Mouse (Mus musculus) heart, postnatal 4 days (tissue): ENCODE data around the gene Myof. TPM values are rescaled to one million over a fixed set of nuclear protein-coding genes. Genes with fewer than 3 reads are reported as not detected.

ENCODE experiments used
- DNase-seq: peaks from one replicate; pipeline ENCODE4 v3.0.0; 2021
- total RNA-seq, 2 experiments: library from RNA; stranded (reverse); gene quantifications; 2 replicates each; pipeline ENCODE4 v1.2.3; 2021

The Myof gene
- 10 to 100 TPM; 15.5 to 16.4 TPM for total RNA-seq

DNA sequence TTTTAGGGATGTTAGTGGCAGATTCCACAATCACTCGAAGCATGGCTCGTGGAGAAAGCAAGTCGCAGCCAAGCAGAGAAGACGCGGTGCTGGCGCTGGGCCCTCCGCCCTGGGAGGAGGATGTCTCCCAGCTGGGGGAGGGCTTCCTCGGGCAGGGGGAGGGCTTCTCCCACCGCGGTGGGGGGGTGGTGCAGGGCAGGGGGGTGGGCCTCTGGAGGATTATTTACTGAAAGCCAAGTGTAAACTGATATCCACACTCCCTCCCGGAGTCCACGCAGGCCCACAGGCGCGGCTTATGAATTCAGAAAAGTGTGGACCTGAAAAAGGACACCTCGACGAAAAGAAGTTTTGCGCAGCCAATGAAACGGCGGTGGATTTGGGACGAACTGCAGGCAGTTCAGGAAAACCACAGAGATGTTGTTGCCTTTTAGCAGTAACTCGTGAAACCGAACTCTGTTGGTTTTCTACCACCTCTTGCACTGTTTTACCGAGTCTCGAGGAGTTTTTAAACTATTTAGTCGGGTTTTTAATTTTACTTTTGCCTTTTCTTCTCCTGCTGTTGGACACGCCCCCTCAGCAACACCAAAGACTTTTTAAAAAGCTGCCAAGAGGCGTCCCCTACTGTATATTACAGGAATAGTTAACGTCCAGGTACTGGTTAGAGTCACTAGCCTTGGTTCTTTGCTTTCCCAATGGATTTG lies at the start of gene Myof:
Gene Myof (minus strand): TSS at position 297 of the 701 bp plus-strand sequence.
- peak; percentile 72 for DNase-seq

DNA sequence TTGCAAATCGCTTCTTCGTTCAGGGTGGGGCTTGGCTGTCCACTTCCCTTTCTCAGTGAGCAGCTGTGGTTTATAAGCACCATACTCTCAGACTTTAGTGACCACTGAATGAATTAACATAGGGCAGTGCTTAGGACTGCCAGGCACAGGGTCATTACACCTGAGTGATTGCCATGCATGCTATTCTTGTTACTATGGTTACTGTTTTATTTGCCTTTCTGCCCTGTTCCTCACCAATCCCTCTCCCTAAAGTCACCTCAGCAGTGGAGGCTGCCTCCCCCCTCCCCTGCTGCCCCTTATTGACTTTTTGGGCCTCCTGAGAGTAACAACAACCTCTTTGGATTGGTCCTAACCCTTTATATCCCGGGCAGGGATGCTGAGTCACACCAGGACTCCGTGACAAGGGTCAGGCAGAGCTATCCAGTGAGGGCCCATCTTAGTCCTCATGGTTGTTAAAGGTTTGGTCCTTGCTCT lies 48.2 kb upstream of the Myof start:
- no peak for DNase-seq

DNA sequence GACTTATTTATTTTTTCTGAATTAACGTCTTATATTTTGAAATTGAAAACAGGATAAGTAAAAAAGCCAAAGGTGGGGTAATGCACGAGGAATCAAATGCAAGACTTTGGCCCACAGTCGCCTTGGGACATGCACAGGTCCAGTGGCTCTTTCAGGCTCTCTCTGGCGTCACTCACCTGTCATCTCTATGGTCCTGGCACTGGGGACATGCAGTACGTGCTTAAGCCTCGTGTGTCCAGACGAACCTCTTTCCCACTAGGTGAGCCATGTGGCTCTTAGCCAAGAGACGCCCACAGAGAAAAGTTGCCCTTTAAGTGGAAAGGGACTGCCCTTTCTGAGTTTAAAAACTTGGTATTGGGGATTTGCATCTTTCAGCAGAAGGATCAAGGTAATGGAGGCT lies 46.0 kb upstream of the Myof start:
- DNase-seq, result no peak

DNA sequence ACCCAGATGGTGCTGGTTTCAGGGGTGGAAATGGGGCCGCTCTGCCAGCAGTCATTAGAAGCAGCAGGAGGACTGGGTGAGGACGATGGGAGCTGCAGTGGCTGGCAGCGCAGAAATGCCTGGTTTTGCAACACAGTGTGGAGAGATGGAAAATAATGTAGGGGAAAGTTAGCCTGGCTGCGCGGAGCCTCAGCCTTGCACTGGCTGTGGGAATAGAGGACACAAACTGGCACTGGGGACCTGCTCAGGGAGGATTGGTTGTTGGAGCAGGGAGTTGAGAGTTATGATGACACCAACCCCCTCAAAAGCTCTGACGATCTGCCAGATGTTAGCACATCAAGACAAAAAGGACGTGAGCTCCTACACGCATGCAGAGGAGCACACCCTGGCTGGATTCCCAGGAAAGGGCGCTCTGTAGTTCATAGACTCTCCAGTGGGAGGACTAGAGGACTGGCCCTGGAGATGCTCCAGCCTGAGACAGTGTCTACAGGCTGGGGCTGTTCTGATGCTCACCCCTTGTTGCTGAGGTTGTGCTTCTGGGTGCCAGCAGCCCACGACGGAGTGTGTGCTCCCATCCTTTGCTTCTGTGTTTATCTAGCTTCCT lies 43.7 kb upstream of the Myof start:
- peak; percentile 66 for DNase-seq

DNA sequence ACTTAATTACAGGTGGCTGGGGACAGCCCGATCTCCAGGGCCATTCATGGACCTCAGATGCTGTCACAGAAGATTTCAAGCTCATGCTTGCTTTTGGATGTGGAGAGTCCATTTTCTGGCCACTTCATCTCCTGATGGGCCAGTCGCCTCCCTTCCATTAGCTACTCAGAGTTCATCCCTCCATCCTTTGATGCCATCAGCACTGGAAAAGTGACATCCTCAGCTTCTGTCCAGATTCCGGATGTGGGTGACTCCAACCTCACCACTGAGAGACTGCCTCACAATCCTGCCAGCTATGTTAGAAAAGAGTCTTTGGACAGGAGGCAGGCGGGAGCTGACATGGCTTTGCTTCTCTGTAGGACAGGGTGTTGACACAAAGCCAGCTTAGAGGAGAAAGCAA lies 42.5 kb upstream of the Myof start:
- DNase-seq, result no peak

DNA sequence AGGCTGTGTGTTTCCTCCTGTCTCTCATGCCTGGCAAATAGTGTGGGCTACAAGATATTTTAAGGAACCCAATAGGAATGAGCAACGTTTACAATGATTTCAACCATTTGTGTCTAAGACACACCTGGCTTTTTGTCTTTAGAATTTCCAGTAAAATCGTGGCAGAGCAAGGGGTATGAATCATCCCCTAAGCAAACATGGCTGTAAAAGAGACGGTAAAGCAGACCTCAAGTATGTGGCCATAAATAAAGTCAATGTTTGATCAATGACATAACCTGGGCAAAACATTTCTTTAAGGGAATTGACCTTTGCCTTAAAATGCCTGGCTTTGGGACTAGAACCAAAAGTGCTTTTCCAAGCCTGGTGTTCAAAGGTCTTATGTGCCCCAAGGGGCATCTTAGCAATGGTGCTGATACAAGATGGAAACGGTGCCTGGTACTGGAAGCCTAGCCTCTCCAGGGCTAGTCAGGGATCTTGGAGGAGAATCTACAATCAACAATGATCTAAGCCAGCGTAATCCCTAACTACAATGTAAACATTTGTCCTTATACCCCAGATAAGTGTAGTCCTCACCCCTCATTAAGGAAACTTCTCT lies 39.7 kb upstream of the Myof start:
- DNase-seq, result no peak

DNA sequence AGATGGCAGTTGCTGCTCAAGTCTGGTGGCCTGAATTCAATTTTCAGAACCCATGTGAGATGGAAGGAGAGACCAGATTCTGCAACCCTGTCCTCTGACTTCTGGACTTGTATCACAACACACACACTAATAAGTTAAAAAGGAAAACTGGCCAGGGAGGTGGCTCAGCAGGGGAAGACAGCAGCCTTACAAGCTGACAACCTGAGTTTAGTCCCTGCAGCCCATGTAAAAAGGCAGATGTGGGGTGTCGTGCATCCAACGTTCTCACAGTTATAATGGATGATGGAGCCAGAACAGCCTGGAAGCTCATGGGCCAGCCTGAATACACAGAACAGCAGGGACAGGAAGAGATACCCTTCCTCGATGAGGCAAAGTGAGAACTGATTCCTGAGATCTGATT lies 38.0 kb upstream of the Myof start:
- DNase-seq, result no peak

DNA sequence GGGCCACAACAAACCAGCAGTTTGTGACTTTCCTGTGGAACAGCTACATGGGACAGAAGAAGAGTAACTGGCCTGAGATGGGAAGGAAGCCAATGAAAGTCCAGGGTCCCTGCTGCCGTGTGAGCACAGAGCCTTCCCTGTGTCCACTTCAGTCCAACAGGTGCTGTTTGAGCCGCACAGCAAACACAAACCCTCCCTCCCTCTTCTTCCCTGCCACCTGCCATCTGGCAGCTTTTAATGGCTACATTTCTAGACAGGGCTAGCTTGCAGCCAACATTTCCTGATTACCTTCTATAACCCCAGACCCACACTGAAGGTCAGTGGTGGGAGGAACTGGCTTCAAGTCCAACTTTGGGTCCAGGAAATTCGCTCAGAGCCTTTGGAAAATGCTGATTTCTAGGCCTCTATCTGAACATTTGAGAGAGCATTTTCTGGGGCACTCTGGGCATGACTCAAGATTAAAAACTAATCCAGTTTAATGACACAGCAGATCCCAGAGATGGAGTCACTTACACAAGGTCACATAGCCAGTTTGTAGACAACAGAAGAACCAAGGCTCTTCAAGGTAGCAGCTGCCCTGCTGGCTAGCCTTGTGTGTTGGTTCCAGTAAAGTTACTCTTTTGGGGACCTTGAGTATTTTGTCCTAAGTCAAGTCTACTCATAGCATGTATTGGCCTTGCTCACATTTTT lies 34.6 kb upstream of the Myof start:
- no peak for DNase-seq

DNA sequence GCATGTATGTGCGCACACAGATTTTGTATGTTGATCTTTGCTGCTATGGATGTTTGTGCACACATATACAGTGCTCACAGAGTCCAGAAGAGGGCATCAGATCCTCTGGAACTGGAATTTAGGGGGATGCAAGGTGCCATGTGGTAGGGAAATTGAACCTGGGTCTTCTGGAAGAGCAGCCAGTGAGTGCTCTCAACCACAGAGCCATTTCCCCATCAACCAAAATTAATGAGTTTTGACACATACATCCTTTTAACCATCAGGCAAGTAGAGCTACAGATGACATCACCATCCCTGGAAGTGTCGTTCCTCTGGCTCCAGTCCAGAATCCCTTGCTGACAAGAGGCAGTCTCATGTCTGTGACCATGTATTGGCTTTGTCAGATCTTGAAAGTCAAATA lies 32.9 kb upstream of the Myof start:
- peak; percentile 35 for DNase-seq

DNA sequence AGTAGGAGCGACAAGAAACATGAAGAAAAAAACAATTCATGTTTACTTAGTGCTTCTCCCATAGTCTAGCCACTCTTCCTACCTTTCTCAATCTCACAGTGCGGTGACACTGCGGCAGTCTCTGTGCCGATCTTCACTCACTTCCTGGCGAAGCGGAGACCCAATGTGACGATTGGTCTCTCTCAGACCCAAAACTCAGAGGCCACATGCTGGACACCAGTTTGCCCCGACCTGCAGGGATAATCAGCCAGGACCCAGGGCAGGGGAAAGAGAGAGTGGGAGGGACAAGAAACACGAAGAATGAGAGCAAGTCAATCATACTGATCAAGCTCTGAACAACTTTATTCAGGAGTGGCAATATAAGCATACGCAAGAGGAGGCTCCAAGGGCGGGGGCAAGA lies 31.7 kb upstream of the Myof start:
- no peak for DNase-seq

DNA sequence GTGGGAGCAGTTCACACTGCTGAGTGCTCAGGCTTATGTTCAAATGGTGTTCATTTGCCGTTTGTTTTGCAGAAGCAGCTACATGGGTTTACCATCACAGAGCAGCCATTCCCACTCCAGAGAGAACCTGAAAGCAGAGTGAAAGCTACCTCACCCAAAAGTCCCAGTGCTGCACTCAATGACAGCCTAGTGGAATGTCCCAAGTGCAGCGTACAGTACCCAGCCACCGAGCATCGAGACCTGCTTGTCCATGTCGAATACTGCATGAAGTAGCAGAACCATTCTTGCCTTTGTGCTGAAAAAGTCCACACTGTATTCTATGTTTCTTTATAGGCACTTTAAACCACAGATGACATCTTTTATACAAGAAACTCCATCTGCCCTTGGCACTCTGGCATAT lies 29.8 kb upstream of the Myof start:
- no peak for DNase-seq

DNA sequence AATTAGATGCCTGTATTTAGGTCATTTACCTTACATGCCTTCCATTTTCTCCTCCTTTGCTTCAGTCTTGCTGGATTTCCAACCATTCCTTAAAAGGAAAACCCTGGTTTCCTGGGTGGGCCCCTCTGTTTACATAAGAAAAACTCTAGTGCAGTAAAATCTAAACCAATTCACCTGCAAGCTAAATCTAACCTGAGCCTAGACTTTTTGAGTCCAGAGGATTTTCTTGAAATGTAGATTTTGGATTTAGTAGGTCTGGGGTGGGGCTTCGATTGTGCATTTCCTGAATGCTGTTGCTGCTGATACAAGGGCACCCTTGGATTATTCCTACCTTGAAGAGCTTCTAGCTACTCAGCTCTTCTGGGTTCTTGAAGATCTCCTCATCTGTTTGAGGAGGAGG lies 20.7 kb upstream of the Myof start:
- DNase-seq, result no peak

DNA sequence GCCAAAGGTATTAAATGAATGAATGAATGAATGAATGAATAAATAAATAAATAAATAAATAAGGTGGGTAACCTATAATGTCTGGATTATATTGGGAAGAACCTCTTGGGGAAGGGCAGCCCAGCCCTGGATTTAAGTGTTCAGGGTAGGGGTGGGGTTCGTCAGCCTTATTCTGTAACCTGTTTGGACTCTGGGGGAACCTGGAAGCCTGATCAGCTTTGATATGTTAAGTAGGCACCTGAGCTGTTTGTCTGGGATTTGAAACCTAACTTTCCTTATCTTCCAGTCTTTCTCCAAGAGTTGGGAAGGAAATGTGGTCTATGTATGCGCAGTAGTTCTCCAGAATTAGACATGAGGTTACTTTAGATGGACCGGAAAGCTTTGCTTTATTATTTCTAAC lies 19.8 kb upstream of the Myof start:
- no peak for DNase-seq

DNA sequence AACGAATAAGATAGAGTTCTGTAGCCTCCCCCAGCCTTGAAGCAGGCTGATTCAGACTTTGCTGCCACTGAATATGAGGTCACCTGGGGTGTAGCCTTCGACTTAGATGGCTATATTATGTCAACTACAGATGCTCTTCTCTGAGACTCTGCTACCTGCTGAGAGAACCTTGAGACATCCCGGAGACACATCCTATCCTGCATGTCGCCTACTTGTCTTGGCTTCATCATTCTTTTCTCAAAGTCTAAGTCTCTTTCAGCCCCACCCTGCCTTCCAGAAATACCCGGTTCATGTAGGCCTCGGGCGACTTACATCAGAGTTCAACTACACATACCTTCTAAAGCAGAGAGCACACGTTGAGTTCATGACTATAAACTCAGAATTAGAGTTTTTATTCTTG lies 13.6 kb upstream of the Myof start:
- no peak for DNase-seq

DNA sequence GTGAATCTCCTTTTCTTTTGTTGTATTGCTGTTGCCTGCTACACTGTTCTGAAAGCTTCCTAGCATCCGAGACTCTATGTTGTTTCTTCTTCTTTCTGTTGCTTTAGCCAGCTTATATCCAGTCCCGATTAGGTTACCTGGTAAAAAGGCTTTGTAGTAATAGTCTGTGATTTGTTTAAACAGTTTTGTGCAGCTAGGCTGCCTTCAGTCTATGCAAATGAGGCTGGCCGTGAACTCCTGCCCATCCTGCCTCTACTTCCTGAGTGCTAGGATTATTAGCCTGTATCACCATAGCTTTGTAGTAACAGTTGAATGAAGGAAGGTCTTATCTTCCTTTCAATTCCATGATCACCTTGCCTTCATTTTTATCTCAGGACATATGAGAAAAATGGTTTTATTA lies 12.9 kb upstream of the Myof start:
- no peak for DNase-seq

DNA sequence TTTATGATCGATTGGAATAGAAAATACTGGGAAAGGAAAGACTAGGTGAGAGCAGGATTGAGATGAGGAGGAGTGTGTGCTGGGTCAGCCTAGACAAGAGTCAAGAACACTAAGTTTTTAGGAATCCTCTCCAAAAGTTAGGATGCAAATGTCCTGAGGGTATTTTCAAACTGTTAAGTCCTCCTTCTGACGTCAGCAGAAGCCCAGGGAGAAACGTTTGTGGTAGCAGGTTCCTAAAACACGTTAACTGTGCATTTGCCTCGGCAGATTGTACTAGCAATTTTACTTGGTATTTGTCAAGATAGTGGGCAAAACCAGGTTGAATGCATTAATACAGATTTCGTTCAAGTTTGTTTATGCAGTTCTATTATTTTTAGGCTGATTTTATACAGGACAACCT lies 12.4 kb upstream of the Myof start:
- no peak for DNase-seq

DNA sequence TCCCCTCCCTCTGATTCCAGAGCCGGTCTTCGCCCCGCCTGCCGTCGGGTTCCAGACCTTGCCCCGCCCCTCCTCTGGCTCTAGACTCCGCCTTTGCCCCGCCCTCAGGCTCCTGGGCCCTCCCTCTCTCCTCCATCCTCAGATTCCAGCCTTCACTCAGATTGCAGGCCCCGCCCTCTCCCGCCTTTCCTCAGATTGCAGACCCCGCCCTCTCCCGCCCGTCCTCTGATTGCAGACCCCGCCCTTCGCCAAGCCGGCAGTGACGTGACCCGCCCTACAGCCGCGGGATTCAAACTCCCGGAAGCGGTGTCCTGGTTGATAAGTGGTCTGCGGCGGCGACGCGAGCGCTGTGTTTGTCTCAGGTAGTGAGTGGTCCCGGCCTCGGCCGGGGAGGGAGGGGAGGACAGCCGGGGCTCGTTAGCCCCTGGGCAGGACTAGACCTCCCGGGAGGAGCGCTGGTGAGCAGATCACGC lies 11.4 kb upstream of the Myof start, which contains the start of gene Cep55:
Gene Cep55 (plus strand): TSS at position 292 of the 473 bp plus-strand sequence.
- peak; percentile 97 for DNase-seq

DNA sequence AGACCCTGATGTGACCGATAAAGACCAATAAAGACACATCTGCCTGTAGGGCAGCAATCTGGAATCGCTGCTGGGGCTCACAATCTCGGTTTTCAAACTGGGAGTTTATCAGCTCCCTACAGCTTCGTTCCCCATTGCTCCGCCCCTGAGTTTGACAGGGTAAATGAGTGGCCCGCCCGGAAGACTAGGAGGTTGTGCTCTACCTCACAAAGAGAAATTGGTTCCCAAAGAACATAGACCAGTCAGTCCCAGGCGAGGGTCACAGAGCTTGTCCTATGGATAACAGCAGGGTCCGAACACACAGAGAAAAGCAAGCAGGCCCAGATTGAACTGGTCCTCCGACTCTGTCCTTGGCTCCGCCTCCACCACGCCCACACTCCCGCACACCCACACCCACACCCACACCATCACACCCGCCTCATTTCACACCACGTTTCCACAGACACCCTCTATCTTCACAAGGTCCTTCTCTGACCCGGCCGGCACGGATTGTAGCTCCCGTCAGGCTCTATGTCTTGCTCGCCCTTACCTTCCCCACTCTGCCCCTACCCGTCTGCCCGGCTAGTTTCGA lies 10.9 kb upstream of the Myof start:
- peak; percentile 79 for DNase-seq

DNA sequence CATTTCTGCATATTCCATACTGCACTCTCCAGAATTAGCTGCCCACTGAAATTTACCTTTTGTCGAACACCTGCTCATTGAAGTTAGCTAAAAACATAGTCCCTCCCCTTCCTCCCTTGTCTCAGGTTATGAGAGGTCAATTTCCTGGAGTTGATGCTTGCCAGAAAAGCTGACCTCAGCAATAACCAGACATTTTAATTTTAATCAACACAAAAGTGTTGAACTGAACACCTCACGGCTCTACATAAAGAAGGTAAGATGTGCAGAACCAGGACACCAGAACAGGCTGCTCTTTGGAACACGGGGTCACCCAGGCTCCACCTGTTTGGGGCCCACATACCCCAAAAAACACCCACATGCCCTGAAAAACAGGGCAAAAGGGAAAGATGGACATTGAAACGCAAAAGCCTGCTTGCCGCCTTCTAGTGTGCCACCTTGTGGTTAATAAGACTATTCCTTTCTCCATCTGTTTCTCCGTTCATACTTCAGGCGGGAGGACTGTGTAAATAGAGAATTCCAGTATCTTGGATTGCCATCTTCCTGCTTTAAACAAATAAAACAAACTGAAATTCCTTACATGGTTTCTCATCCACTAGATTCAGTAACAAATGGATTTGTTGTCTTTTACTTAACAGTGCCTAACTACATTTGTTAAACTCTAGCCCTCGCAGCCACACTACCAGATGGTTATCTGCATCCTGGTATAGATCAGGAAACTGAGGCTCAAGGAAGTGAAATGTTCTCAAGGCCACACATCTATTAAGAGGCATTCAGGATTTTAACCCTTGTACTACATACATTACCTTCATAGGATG lies 10.1 kb upstream of the Myof start:
- no peak for DNase-seq

DNA sequence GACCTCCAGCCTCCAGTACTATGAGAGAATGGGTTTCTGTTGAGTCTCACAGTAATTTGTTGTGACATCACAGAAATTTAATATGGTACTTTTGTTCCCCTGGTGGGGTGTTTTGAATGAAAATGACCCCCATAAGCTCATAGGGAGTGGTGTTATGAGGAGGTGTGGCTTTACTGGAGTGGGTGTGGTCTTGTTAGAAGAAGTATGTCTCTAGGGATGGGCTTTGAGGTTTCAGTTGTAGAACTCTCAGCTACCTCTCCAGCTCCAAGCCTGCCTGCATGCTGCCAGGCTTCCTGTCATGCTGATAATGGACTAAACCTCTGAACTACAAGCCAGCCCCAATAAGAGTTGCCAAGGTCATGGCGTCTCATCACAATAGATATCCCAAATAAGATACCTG lies 6.3 kb upstream of the Myof start:
- DNase-seq, result no peak

DNA sequence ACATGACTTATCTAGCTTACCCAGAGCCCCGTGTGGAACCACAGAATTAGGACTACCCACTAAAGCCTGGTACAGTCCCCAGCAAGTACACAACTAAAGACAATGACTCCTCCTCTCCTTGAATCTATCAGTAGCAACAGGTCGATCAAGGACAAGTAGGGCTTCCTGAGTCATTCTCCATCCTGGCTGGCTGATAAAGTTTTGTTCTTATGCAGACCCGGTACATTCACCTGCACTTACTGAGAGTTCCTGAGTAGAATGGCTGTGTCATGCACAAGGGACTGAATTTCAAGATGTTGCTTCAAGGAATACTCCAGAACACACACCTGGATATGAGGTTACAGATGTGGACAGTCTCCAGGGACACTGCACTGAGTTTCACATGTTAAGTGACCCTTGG lies 1.8 kb upstream of the Myof start:
- DNase-seq, result no peak

DNA sequence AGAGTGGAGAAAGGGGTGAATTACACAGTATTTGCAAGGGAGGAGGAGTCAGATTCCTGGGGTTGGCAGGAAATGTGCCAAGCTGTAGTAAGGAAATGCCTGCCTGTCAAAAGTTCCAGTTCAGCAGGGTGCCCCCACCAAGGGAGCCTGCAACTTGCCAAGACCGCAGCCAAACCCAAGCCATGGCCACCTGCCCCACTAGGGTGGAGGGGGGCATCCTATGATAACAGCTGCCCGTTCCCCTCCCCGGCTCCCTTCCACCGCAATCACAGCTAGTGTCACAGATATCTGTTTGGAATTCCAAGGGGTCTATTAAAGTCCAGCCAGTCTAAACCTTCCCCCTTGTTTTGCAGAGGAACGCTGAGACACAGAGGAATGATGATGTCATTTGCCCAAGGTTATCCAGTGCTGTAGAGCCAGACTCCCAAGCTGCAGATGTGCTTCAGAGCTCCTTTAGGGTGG lies 1.1 kb downstream of the Myof start:
- peak; percentile 22 for DNase-seq
